Mouse (Mus musculus) thymus, adult 2 months (tissue): ENCODE data around the gene Erc2. TPM values are rescaled to one million over a fixed set of nuclear protein-coding genes. Genes with fewer than 3 reads are reported as not detected.

Experiments
- DNase-seq: peaks from one replicate; pipeline ENCODE4 v3.0.0; 2021
- H3K27ac ChIP-seq: fragments of 200-500 bp; 2 replicates; pipeline ENCODE4 v1.5.1; 2012; ENCODE audit warnings: low read length, control low read depth; ENCODE audit not compliant: control insufficient read depth, insufficient read depth
- H3K27me3 ChIP-seq: fragments of 200-500 bp; 2 replicates; pipeline ENCODE4 v1.6.1; 2012; ENCODE audit warnings: mild to moderate bottlenecking, low read length, moderate library complexity, mixed read lengths; ENCODE audit not compliant: control insufficient read depth, insufficient read depth
- H3K36me3 ChIP-seq: fragments of 200-500 bp; 2 replicates; pipeline ENCODE4 v1.6.1; 2012; ENCODE audit warnings: mild to moderate bottlenecking, low read length, moderate library complexity; ENCODE audit not compliant: control insufficient read depth, insufficient read depth
- H3K4me1 ChIP-seq: fragments of 200-500 bp; replicated peaks from 2 replicates; pipeline ENCODE4 v1.6.1; 2012; ENCODE audit warnings: low read length; ENCODE audit not compliant: control insufficient read depth, insufficient read depth
- H3K4me3 ChIP-seq: fragments of 200-500 bp; 2 replicates; pipeline ENCODE4 v1.5.1; 2012; ENCODE audit warnings: mild to moderate bottlenecking, low read length, control low read depth, moderate library complexity; ENCODE audit not compliant: control insufficient read depth, insufficient read depth
- CTCF ChIP-seq: fragments of 200-500 bp; IDR thresholded peaks from 2 replicates; pipeline ENCODE4 v1.5.1; 2012; ENCODE audit warnings: mild to moderate bottlenecking, control low read depth, low read length, moderate library complexity, borderline replicate concordance; ENCODE audit not compliant: control insufficient read depth, poor library complexity, insufficient read depth; ENCODE audit errors: extremely low read depth
- POLR2A ChIP-seq: fragments of 200-500 bp; IDR thresholded peaks from 2 replicates; pipeline ENCODE4 v1.6.1; 2012; ENCODE audit warnings: mild to moderate bottlenecking, low read length, control low read depth, moderate library complexity; ENCODE audit not compliant: control insufficient read depth, poor library complexity, insufficient read depth; ENCODE audit errors: extremely low read depth
- WGBS: fragments of 180-500 bp; shearing (Covaris S2); methylation state at CpG from one replicate; pipeline ENCODE4 v1.1.7; 2018; 5-methylcytosine and 5-hydroxymethylcytosine counted together
- polyA plus RNA-seq: library from polyadenylated mRNA; depleted of rRNA; stranded (reverse); fragments of >200 nt; gene quantifications from 2 replicates; pipeline ENCODE4 v1.2.3, GENCODE M21; 2012

Gene Erc2
- polyA plus RNA-seq, 1 experiment, result 0.18 TPM

DNA sequence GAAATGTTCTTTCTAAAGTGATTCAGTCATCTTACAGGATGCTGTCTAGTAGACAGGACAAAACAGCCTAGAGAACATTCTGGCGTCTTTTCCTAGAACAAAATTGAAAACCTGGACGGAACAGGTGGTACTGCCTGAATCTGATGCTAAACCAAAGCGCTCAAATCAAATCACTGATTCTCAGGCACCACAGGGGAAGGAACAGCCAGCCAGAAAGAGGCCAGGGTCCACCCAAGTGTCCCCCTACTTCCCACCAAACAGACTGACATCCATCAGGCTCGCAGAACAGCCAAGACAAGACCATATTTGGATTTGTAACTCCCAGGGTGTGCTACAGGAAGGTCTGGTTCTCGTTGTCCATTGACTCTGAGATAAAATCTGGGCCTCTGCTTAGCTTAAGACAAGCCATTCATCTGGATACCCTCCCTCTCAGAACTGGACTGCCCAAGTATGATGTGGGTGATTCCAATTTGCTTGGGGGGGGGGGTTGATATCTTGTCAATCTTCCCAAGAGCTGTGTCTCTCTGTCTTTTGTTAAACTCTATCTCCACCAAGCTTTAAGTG, 783.1 kb downstream of the Erc2 start:
- Histone ChIP-seq H3K27me3 (no peaks in the 10 kb centered on the region), H3K36me3 (no peaks in the 10 kb centered on the region), H3K27ac (no peak overlapping the region), H3K4me3 (no peak overlapping the region), H3K4me1 (no peaks in the 10 kb centered on the region)
- WGBS, result 90% methylated on average over 5 of the region's 5 CpGs
- no peak for TF ChIP-seq CTCF
- TF ChIP-seq POLR2A, result no peak
- no peak for DNase-seq

DNA sequence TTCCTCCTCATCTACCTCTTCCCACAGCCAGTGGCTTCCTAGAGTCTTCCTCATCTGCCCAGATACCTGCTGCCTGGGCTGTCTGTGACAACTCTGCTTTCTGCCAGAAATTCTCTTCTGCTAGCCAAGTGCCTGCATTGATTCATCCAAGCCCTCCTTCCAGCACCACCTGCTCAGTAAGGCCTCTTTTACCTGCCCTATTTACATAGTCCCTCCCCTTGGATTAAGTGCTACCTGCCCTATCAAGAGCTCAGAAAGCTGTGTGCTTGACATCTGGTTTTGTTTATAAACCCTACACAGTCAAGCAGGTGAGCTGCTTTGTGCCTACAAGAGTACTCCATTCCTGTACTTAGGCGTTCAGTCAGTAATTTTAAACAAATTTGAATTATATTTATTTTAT, 787.2 kb downstream of the Erc2 start:
- H3K27ac ChIP-seq, result no peak overlapping the region
- DNase-seq, result no peak
- no peaks in the 10 kb centered on the region for H3K36me3 ChIP-seq
- 87% methylated on average over 1 of the region's 1 CpGs for WGBS
- no peaks in the 10 kb centered on the region for H3K4me1 ChIP-seq
- H3K4me3 ChIP-seq, result no peak overlapping the region
- H3K27me3 ChIP-seq, result no peaks in the 10 kb centered on the region
- TF ChIP-seq CTCF (no peak), POLR2A (no peak)

DNA sequence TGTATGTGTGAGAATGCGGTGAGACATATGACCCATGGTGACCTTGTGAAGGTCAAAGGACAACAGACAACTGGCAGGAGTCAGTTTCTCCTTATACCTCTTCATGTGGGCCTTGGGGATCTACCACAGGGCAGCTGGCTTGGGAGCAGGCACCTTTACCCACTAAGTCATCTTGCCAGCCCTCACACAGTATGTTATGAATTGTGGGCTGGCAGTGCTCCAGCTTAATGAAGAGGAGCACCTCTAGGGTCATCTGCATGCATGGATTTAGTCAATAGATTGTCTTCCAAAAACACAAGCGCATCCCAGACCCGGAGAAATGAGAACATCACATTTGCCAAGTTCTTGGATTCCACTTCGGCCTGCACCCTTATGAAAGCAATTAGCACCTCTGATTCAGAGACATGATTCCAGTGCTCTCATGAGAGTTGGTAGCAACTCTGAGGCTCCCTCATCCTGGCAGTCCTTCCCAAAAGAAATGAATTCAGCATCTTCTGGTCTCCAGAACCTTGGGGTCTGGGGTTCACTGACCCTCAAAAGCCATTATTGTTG, 787.6 kb downstream of the Erc2 start:
- WGBS, result 98% methylated on average over 4 of the region's 4 CpGs
- Histone ChIP-seq H3K4me3 (no peak overlapping the region), H3K27me3 (no peaks in the 10 kb centered on the region), H3K4me1 (no peaks in the 10 kb centered on the region), H3K27ac (no peak overlapping the region), H3K36me3 (no peaks in the 10 kb centered on the region)
- DNase-seq, result no peak
- TF ChIP-seq POLR2A, result no peak
- TF ChIP-seq CTCF, result no peak

DNA sequence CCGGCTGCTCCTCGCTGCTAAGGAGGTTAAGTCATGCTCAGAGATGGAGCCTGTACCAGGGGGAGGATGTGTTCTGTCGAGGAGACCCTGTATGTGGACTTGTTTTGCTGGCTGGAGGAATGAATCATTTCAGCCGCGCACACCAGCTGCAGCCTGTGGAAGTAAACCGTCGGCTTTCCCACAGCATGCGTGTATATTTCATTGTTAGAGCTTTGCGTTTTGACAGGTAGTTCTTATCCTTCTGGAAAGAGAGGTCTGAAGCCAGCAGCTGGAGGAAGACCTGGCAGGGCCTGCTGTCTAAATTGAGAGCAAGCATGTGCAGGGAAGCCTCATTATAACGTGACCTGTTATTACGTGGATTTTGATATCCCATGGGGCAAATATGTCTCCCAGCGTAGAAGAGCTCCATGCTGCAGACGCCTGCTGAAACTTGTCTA, 788.6 kb downstream of the Erc2 start:
- no peaks in the 10 kb centered on the region for H3K36me3 ChIP-seq
- DNase-seq, result no peak
- no peaks in the 10 kb centered on the region for H3K4me1 ChIP-seq
- no peak overlapping the region for H3K27ac ChIP-seq
- TF ChIP-seq CTCF (no peak), POLR2A (no peak)
- no peaks in the 10 kb centered on the region for H3K27me3 ChIP-seq
- 78% methylated on average over 13 of the region's 13 CpGs for WGBS
- no peak overlapping the region for H3K4me3 ChIP-seq

DNA sequence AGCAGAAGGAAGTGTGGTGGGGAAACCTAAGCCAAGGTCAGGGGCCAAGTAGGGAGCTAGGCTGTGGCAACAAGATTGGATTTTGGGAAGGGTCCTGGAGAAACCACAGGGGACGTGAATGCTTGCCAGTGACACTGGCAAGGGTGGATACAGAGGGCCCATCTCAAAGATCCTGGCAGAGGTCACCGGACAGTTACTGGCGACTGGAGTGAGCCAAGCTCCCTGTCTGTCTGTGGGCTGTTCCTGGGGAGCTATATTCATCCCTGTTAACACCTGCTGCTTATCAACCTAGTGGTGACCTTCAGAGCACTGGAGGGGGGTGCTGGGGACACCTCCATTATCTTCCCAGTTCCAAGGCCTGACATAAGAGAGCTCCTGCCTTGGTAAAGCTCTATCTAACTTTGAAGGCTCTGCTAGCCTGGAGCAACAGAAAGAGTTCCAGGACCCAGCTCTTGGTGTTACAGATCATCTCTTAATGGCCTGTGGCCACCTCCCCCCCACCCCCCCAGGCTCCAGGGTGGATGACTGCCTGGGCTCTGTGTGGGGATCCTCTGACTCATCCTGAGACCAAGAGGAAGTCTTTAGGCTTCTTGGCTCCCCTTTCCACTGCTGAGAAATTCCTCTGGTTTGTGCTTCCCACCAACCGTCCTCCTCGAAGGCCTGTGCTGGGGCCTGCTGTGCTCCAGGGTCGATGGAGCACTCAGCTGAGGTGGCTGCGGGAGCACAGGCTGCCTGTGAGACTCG, 790.2 kb downstream of the Erc2 start:
- DNase-seq, result no peak
- Histone ChIP-seq H3K4me3 (no peak overlapping the region), H3K4me1 (no peaks in the 10 kb centered on the region), H3K27me3 (no peaks in the 10 kb centered on the region), H3K27ac (no peak overlapping the region), H3K36me3 (no peaks in the 10 kb centered on the region)
- 85% methylated on average over 8 of the region's 8 CpGs for WGBS
- TF ChIP-seq CTCF (no peak), POLR2A (no peak)

DNA sequence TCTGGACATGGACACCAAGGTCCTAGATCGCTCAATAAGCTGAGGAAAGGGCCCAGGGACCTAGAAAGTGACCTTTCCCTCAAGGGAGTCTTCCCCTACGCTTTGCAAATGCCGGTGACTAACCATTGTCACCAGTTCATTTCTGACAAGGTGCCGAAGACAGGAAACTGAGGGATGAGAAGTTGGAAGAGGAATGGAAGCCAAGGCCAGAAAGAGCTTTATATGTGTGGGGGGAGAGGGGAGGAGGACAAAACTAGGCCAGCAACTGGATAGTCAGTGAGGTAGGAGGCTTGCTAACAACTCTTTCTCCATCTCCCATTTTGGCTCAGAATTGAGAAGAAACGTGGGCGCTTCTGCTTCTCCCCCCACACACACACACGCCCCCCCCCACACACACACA, 791.3 kb downstream of the Erc2 start:
- 89% methylated on average over 7 of the region's 7 CpGs for WGBS
- TF ChIP-seq CTCF (no peak), POLR2A (no peak)
- H3K27ac ChIP-seq, result no peak overlapping the region
- no peaks in the 10 kb centered on the region for H3K36me3 ChIP-seq
- H3K4me1 ChIP-seq, result no peaks in the 10 kb centered on the region
- no peak overlapping the region for H3K4me3 ChIP-seq
- DNase-seq, result no peak
- no peaks in the 10 kb centered on the region for H3K27me3 ChIP-seq
